Mouse (Mus musculus) kidney, embryonic 16.5 days (tissue): Measurements from ENCODE around the gene Rhoh. TPM values are rescaled to one million over a fixed set of nuclear protein-coding genes. Genes with fewer than 3 reads are reported as not detected.

ENCODE experiments used
- ATAC-seq: fragments of 200-750 bp; cut with Nextera tagmentation; 2 replicates; pipeline ENCODE4 v1.8.0; 2017; ENCODE audit warnings: moderate TSS enrichment; ENCODE audit not compliant: low FRiP score, low TSS enrichment
- H3K27ac ChIP-seq: fragments of 300-500 bp; sonication (generic); 2 replicates; pipeline ENCODE4 v1.5.1; 2014; ENCODE audit warnings: low read length
- H3K27me3 ChIP-seq: fragments of 300-500 bp; sonication (generic); 2 replicates; pipeline ENCODE4 v1.6.1; 2014; ENCODE audit warnings: low read length, control low read depth, mixed read lengths; ENCODE audit not compliant: insufficient read depth
- H3K36me3 ChIP-seq: fragments of 300-500 bp; sonication (generic); 2 replicates; pipeline ENCODE4 v1.6.1; 2014; ENCODE audit warnings: low read length, control low read depth, mixed read lengths; ENCODE audit not compliant: insufficient read depth
- H3K4me1 ChIP-seq: fragments of 300-500 bp; sonication (generic); 2 replicates; pipeline ENCODE4 v1.6.1; 2014; ENCODE audit warnings: low read length, control low read depth, mixed read lengths; ENCODE audit not compliant: insufficient read depth
- H3K4me2 ChIP-seq: fragments of 300-500 bp; sonication (generic); replicated peaks from 2 replicates; pipeline ENCODE4 v1.6.1; 2014; ENCODE audit warnings: low read depth, low read length
- H3K4me3 ChIP-seq: fragments of 300-500 bp; sonication (generic); 2 replicates; pipeline ENCODE4 v1.5.1; 2014; ENCODE audit warnings: mild to moderate bottlenecking, low read length
- H3K9ac ChIP-seq: fragments of 300-500 bp; sonication (generic); replicated peaks from 2 replicates; pipeline ENCODE4 v1.6.1; 2014; ENCODE audit warnings: low read length
- H3K9me3 ChIP-seq: fragments of 300-500 bp; sonication (generic); 2 replicates; pipeline ENCODE4 v1.6.1; 2016; ENCODE audit warnings: low read length, control low read depth
- WGBS: fragments of 180-500 bp; shearing (Covaris S2); extraction: QIAGEN DNeasy Blood & Tissue Kit; methylation state at CpG from one replicate; pipeline ENCODE4 v1.1.7; 2014; 5-methylcytosine and 5-hydroxymethylcytosine counted together
- polyA plus RNA-seq: library from polyadenylated mRNA; unstranded; fragments of >200 nt; fragmentation: Nextera tagmentation; extraction: Ambion mirVana; gene quantifications from 2 replicates; pipeline ENCODE4 v1.2.1, GENCODE M21; 2015

Rhoh gene
- 0.80 and 0.84 TPM in 2 replicates for polyA plus RNA-seq

GRCm38 (mm10) chr5:65861154-65861944, at the start of gene Rhoh:
Rhoh (plus strand) TSS chr5:65861213.
- Histone ChIP-seq H3K27me3 (no peaks in the 10 kb centered on the region), H3K9ac (no peak within 1 kb of the TSS), H3K9me3 (no peaks in the 10 kb centered on the region), H3K36me3 (no peaks in the 10 kb centered on the region), H3K4me1 (peaks cover 7% of the 10 kb centered on the region), H3K4me3 (no peak within 1 kb of the TSS), H3K4me2 (no peak within 1 kb of the TSS), H3K27ac (no peak within 1 kb of the TSS)
- no peak for ATAC-seq
- WGBS = 81% methylated on average over 10 of the region's 10 CpGs

- Histone ChIP-seq H3K4me1 (no peaks in the 10 kb centered on the region), H3K36me3 (peaks cover 43% of the 10 kb centered on the region), H3K4me3 (no peak overlapping the region), H3K27ac (no peak overlapping the region), H3K27me3 (no peaks in the 10 kb centered on the region), H3K4me2 (no peak overlapping the region), H3K9me3 (no peaks in the 10 kb centered on the region), H3K9ac (no peak overlapping the region)
- 68% methylated on average over 5 of the region's 5 CpGs for WGBS
- no peak for ATAC-seq
Observed at GRCm38 (mm10) chr5:65823601-65824133, 37.3 kb upstream of the Rhoh start.

- 97% methylated on average over 4 of the region's 4 CpGs for WGBS
- Histone ChIP-seq H3K36me3 (peaks cover 29% of the 10 kb centered on the region), H3K27ac (no peak overlapping the region), H3K4me1 (no peaks in the 10 kb centered on the region), H3K4me3 (no peak overlapping the region), H3K9ac (no peak overlapping the region), H3K27me3 (no peaks in the 10 kb centered on the region), H3K9me3 (no peaks in the 10 kb centered on the region), H3K4me2 (no peak overlapping the region)
- ATAC-seq = no peak
Observed at GRCm38 (mm10) chr5:65826476-65826875, 34.5 kb upstream of the Rhoh start.

- ATAC-seq = no peak
- Histone ChIP-seq H3K4me1 (no peaks in the 10 kb centered on the region), H3K27me3 (no peaks in the 10 kb centered on the region), H3K36me3 (peaks cover 26% of the 10 kb centered on the region), H3K4me3 (no peak overlapping the region), H3K9ac (no peak overlapping the region), H3K9me3 (no peaks in the 10 kb centered on the region), H3K4me2 (no peak overlapping the region), H3K27ac (no peak overlapping the region)
- WGBS = 90% methylated on average over 8 of the region's 8 CpGs
Observed at GRCm38 (mm10) chr5:65827102-65827501, 33.9 kb upstream of the Rhoh start.

- H3K4me3 ChIP-seq = no peak overlapping the region
- no peaks in the 10 kb centered on the region for H3K9me3 ChIP-seq
- peaks cover 22% of the 10 kb centered on the region for H3K36me3 ChIP-seq
- H3K27me3 ChIP-seq = no peaks in the 10 kb centered on the region
- H3K9ac ChIP-seq = no peak overlapping the region
- 93% methylated on average over 5 of the region's 5 CpGs for WGBS
- no peaks in the 10 kb centered on the region for H3K4me1 ChIP-seq
- no peak overlapping the region for H3K4me2 ChIP-seq
- no peak for ATAC-seq
- H3K27ac ChIP-seq = no peak overlapping the region
Observed at GRCm38 (mm10) chr5:65828261-65828660, 32.8 kb upstream of the Rhoh start.

- Histone ChIP-seq H3K4me2 (no peak overlapping the region), H3K4me3 (no peak overlapping the region), H3K27ac (no peak overlapping the region), H3K9me3 (no peaks in the 10 kb centered on the region), H3K9ac (no peak overlapping the region), H3K36me3 (peaks cover 21% of the 10 kb centered on the region), H3K27me3 (no peaks in the 10 kb centered on the region), H3K4me1 (no peaks in the 10 kb centered on the region)
- ATAC-seq = no peak
- WGBS = 63% methylated on average over 2 of the region's 2 CpGs
Observed at GRCm38 (mm10) chr5:65829059-65829458, 32.0 kb upstream of the Rhoh start.

- Histone ChIP-seq H3K27me3 (no peaks in the 10 kb centered on the region), H3K4me2 (no peak overlapping the region), H3K36me3 (peaks cover 7% of the 10 kb centered on the region; the same call in 1 of the 2 replicates), H3K9me3 (no peaks in the 10 kb centered on the region), H3K9ac (no peak overlapping the region), H3K4me3 (no peak overlapping the region), H3K27ac (no peak overlapping the region), H3K4me1 (no peaks in the 10 kb centered on the region)
- 90% methylated on average over 11 of the region's 11 CpGs for WGBS
- ATAC-seq = no peak
Observed at GRCm38 (mm10) chr5:65831917-65832618, 28.9 kb upstream of the Rhoh start.

GRCm38 (mm10) chr5:65833092-65833491, 27.9 kb upstream of the Rhoh start:
- 78% methylated on average over 3 of the region's 3 CpGs for WGBS
- no peak overlapping the region for H3K4me2 ChIP-seq
- H3K27ac ChIP-seq = no peak overlapping the region
- H3K27me3 ChIP-seq = no peaks in the 10 kb centered on the region
- no peaks in the 10 kb centered on the region for H3K9me3 ChIP-seq
- 0 out of 2 replicates have a peak, but pooled peaks cover 5% of the 10 kb centered on the region for H3K4me1 ChIP-seq
- H3K9ac ChIP-seq = no peak overlapping the region
- no peak for ATAC-seq
- H3K4me3 ChIP-seq = no peak overlapping the region
- peaks cover 4% of the 10 kb centered on the region; the same call in 1 of the 2 replicates for H3K36me3 ChIP-seq

- H3K4me1 ChIP-seq = 0 out of 2 replicates have a peak, but pooled peaks cover 5% of the 10 kb centered on the region
- no peak overlapping the region for H3K4me2 ChIP-seq
- H3K27ac ChIP-seq = no peak overlapping the region
- peaks cover 4% of the 10 kb centered on the region; the same call in 1 of the 2 replicates for H3K36me3 ChIP-seq
- no peak overlapping the region for H3K9ac ChIP-seq
- ATAC-seq = no peak
- H3K4me3 ChIP-seq = no peak overlapping the region
- H3K9me3 ChIP-seq = no peaks in the 10 kb centered on the region
- WGBS = 85% methylated on average over 8 of the region's 8 CpGs
- H3K27me3 ChIP-seq = no peaks in the 10 kb centered on the region
Observed at GRCm38 (mm10) chr5:65833766-65834498, 27.1 kb upstream of the Rhoh start.
